8 mouse cellular contexts compared by ENCODE assay signal in genomic region chr12:116047440-116048377, GRCm38 (mm10). TPM values are rescaled to one million over a fixed set of nuclear protein-coding genes. Genes with fewer than 3 reads are reported as not detected.
DNase-seq lines count a peak whose midpoint lies in the region; ATAC-seq and TF ChIP-seq lines count a peak whose summit lies in the region.

Zfp386 (plus strand) TSS chr12:116047724.

- peaks cover 8 to 11% of the 10 kb centered on the region in 2 experiments; a peak in 3 of 4 replicates for H3K4me1 ChIP-seq in MEL (ENCODE audit: control insufficient read depth in 1 of 2, insufficient read depth in 2 of 2, low read length in 2 of 2)
- peaks cover 8% of the 10 kb centered on the region for H3K4me1 ChIP-seq in cerebellum, adult 2 months (ENCODE audit: control insufficient read depth, insufficient read depth, low read length)
- H3K4me1 ChIP-seq in forebrain, postnatal 0 days (ENCODE audit: insufficient read depth), result peaks cover 11% of the 10 kb centered on the region
- peaks cover 16% of the 10 kb centered on the region for H3K4me1 ChIP-seq in lung, embryonic 15.5 days

- DNase-seq in MEL (ENCODE audit: low read depth, low spot score), result peak; percentile 100
- peak; percentile 98 for DNase-seq in cerebellum, adult 2 months
- peak; percentile 99 for DNase-seq in forebrain, postnatal 0 days
- peak; percentile 99 for DNase-seq in heart, postnatal 4 days
- DNase-seq in layer of hippocampus, adult 8-10 months (ENCODE audit: low spot score in 2 of 2), result peak; percentile 98 to 99
- peak; percentile 96 for DNase-seq in ovary, adult 18-20 months (ENCODE audit: low spot score)
- DNase-seq in thymus, postnatal 0 days (ENCODE audit: low spot score), result peak; percentile 98

- H3K9me3 ChIP-seq in MEL (replicated peaks; ENCODE audit: insufficient read depth, low read length), result no peaks in the 10 kb centered on the region
- no peaks in the 10 kb centered on the region for H3K9me3 ChIP-seq in forebrain, postnatal 0 days (ENCODE audit: low read length)
- H3K9me3 ChIP-seq in lung, embryonic 15.5 days, result no peaks in the 10 kb centered on the region

- peak within 1 kb of the TSS; percentile 85 for H3K27ac ChIP-seq in MEL (ENCODE audit: control insufficient read depth, low read depth, low read length)
- peak within 1 kb of the TSS; percentile 92 for H3K27ac ChIP-seq in cerebellum, adult 2 months (ENCODE audit: insufficient read depth, low read length)
- H3K27ac ChIP-seq in forebrain, postnatal 0 days (ENCODE audit: low read depth, low read length), result peak within 1 kb of the TSS; percentile 97
- peak within 1 kb of the TSS; percentile 97 for H3K27ac ChIP-seq in lung, embryonic 15.5 days

- H3K79me2 ChIP-seq in MEL (ENCODE audit: control insufficient read depth, insufficient read depth, low read length, poor library complexity), result peaks cover 32% of the 10 kb centered on the region

- ATAC-seq in forebrain, postnatal 0 days, result peak; percentile 99
- ATAC-seq in lung, embryonic 15.5 days (ENCODE audit: borderline replicate concordance, extremely low read depth, low FRiP score, low TSS enrichment), result peak; percentile 100

- under 1% methylated on average over 55 of the region's 55 CpGs for whole genome bisulfite sequencing in cerebellum, adult 2 months
- WGBS in forebrain, postnatal 0 days, result 2% methylated on average over 55 of the region's 55 CpGs
- WGBS in lung, embryonic 15.5 days, result under 1% methylated on average over 54 of the region's 55 CpGs

- peak; percentile 83 to 96 for TF ChIP-seq POLR2A in MEL (IDR thresholded peaks at IDR 0.05; ENCODE audit: control insufficient read depth in 1 of 2, insufficient read depth in 1 of 2, low read depth in 1 of 2, low read length in 2 of 2, poor library complexity in 1 of 2)
- peak; percentile 43; the same call in 1 of the 2 replicates for TF ChIP-seq POLR2A in cerebellum, adult 2 months (IDR thresholded peaks at IDR 0.05; ENCODE audit: borderline replicate concordance, insufficient read depth, low read length)

- H3K4me3 ChIP-seq in MEL (ENCODE audit: control insufficient read depth in 1 of 2, insufficient read depth in 1 of 2, low read depth in 2 of 2, low read length in 2 of 2), result peak within 1 kb of the TSS; percentile 67 to 75
- peak within 1 kb of the TSS; percentile 92 for H3K4me3 ChIP-seq in cerebellum, adult 2 months (replicated peaks; ENCODE audit: insufficient read depth, low read depth, low read length)
- H3K4me3 ChIP-seq in forebrain, postnatal 0 days (ENCODE audit: low read depth, low read length), result peak within 1 kb of the TSS; percentile 82
- H3K4me3 ChIP-seq in lung, embryonic 15.5 days, result peak within 1 kb of the TSS; percentile 72

- no peak for TF ChIP-seq CTCF in MEL (IDR thresholded peaks at IDR 0.05 in 2 of 3, conservative IDR thresholded peaks at IDR 0.05 in 1 of 3; ENCODE audit: control insufficient read depth in 1 of 3, insufficient read depth in 1 of 3, low read depth in 2 of 3, low read length in 3 of 3, poor library complexity in 1 of 3, severe bottlenecking in 1 of 3)
- TF ChIP-seq CTCF in cerebellum, adult 2 months (IDR thresholded peaks at IDR 0.05; ENCODE audit: borderline replicate concordance, insufficient read depth, low read depth, low read length), result no peak
- peak; percentile 41 for TF ChIP-seq CTCF in forebrain, postnatal 0 days (IDR thresholded peaks at IDR 0.05; ENCODE audit: low read depth)

- peak within 1 kb of the TSS; percentile 83 for H3K9ac ChIP-seq in MEL (ENCODE audit: control insufficient read depth, low read depth, low read length, poor library complexity, severe bottlenecking)
- peak within 1 kb of the TSS; percentile 86 for H3K9ac ChIP-seq in forebrain, postnatal 0 days
- H3K9ac ChIP-seq in lung, embryonic 15.5 days, result peak within 1 kb of the TSS; percentile 80

- peak within 1 kb of the TSS; percentile 83 for H3K4me2 ChIP-seq in forebrain, postnatal 0 days (ENCODE audit: low read depth)
- H3K4me2 ChIP-seq in lung, embryonic 15.5 days, result peak within 1 kb of the TSS; percentile 57

- no peak; a peak in 1 of 4 replicates for TF ChIP-seq EP300 in MEL (IDR thresholded peaks at IDR 0.05; ENCODE audit: low read depth in 1 of 2, low read length in 2 of 2)

- peaks cover 2 to 12% of the 10 kb centered on the region in 2 experiments; a peak in 3 of 4 replicates for H3K36me3 ChIP-seq in MEL (ENCODE audit: control insufficient read depth in 1 of 2, insufficient read depth in 2 of 2, low read length in 2 of 2)
- 0 out of 2 replicates have a peak, but pooled peaks cover 5% of the 10 kb centered on the region for H3K36me3 ChIP-seq in forebrain, postnatal 0 days (ENCODE audit: insufficient read depth)
- peaks cover 9% of the 10 kb centered on the region; the same call in 1 of the 2 replicates for H3K36me3 ChIP-seq in lung, embryonic 15.5 days

- no peaks in the 10 kb centered on the region for H3K27me3 ChIP-seq in MEL (ENCODE audit: control insufficient read depth in 1 of 2, insufficient read depth in 2 of 2, low read length in 2 of 2)
- no peaks in the 10 kb centered on the region for H3K27me3 ChIP-seq in cerebellum, adult 2 months (ENCODE audit: control insufficient read depth, insufficient read depth, low read length)
- no peaks in the 10 kb centered on the region for H3K27me3 ChIP-seq in forebrain, postnatal 0 days (ENCODE audit: insufficient read depth, low read length)
- H3K27me3 ChIP-seq in lung, embryonic 15.5 days, result no peaks in the 10 kb centered on the region

- no peak for TF ChIP-seq RAD21 in MEL (IDR thresholded peaks at IDR 0.05; ENCODE audit: low read depth, low read length)

TF ChIP-seq in MEL, 35 proteins besides CTCF, POLR2A, EP300 and RAD21 (continues in another document):
- peak; percentile 91 for TF ChIP-seq MXI1 (IDR thresholded peaks at IDR 0.05; ENCODE audit: low read depth, low read length)
- no peak for TF ChIP-seq TAL1 (IDR thresholded peaks at IDR 0.05; ENCODE audit: low read length)
- TF ChIP-seq MEF2A (IDR thresholded peaks at IDR 0.05; ENCODE audit: extremely low read depth, insufficient replicate concordance, low read depth, low read length, poor library complexity, severe bottlenecking), result no peak
- TF ChIP-seq GABPA (IDR thresholded peaks at IDR 0.05; ENCODE audit: low read depth, low read length), result no peak
- TF ChIP-seq SMC3 (IDR thresholded peaks at IDR 0.05; ENCODE audit: low read depth, low read length), result no peak
- TF ChIP-seq BHLHE40 (IDR thresholded peaks at IDR 0.05; ENCODE audit: borderline replicate concordance, low read depth, low read length), result no peak
- no peak for TF ChIP-seq ZKSCAN1 (IDR thresholded peaks at IDR 0.05; ENCODE audit: low read depth, low read length)
- peak; percentile 37 for TF ChIP-seq TCF12 (IDR thresholded peaks at IDR 0.05; ENCODE audit: low read depth, low read length)
- TF ChIP-seq ELF1 (IDR thresholded peaks at IDR 0.05; ENCODE audit: low read depth, low read length), result peak; percentile 79
- TF ChIP-seq NELFE (IDR thresholded peaks at IDR 0.05; ENCODE audit: low read depth, low read length), result peak; percentile 97
- TF ChIP-seq JUND (IDR thresholded peaks at IDR 0.05; ENCODE audit: low read depth, low read length), result no peak
- TF ChIP-seq CHD1 (IDR thresholded peaks at IDR 0.05; ENCODE audit: low read depth, low read length), result no peak
- TF ChIP-seq UBTF (IDR thresholded peaks at IDR 0.05; ENCODE audit: borderline replicate concordance, insufficient read depth, low read depth, low read length), result peak; percentile 94; the same call in 1 of the 2 replicates
- TF ChIP-seq USF1 (IDR thresholded peaks at IDR 0.05; ENCODE audit: low read depth, low read length), result peak; percentile 54; the same call in 1 of the 2 replicates
- TF ChIP-seq TBP (IDR thresholded peaks at IDR 0.05; ENCODE audit: low read depth, low read length), result peak; percentile 92
- TF ChIP-seq POLR2AphosphoS2 (IDR thresholded peaks at IDR 0.05; ENCODE audit: low read length), result peak; percentile 90; the same call in 1 of the 2 replicates
- no peak for TF ChIP-seq MAFK (IDR thresholded peaks at IDR 0.05; ENCODE audit: borderline replicate concordance, low read depth, low read length)
- TF ChIP-seq MAX (IDR thresholded peaks at IDR 0.05; ENCODE audit: low read length), result peak; percentile 69
- TF ChIP-seq MYC (IDR thresholded peaks at IDR 0.05; ENCODE audit: low read depth, low read length), result peak; percentile 72; the same call in 1 of the 2 replicates
- no peak for TF ChIP-seq ZNF384 (IDR thresholded peaks at IDR 0.05; ENCODE audit: low read depth, low read length)
- TF ChIP-seq SIN3A (IDR thresholded peaks at IDR 0.05; ENCODE audit: low read length), result peak; percentile 92
- peak; percentile 91 for TF ChIP-seq ZMIZ1 (IDR thresholded peaks at IDR 0.05; ENCODE audit: low read depth, low read length)
- peak; percentile 100 for TF ChIP-seq CHD2 (IDR thresholded peaks at IDR 0.05; ENCODE audit: low read length)
- TF ChIP-seq POLR2AphosphoS5 (IDR thresholded peaks at IDR 0.05; ENCODE audit: borderline replicate concordance, low read depth, low read length), result no peak
- TF ChIP-seq USF2 (IDR thresholded peaks at IDR 0.05; ENCODE audit: borderline replicate concordance in 1 of 2, insufficient read depth in 1 of 2, low read depth in 1 of 2, low read length in 2 of 2), result no peak
- TF ChIP-seq E2F4 (IDR thresholded peaks at IDR 0.05; ENCODE audit: borderline replicate concordance, low read depth, low read length), result 0 out of 2 replicates have a peak, but pooled peaks have one; percentile 25
- peak; percentile 67; the same call in 1 of the 2 replicates for TF ChIP-seq KAT2A (conservative IDR thresholded peaks at IDR 0.05; ENCODE audit: low read depth, low read length)
- TF ChIP-seq NRF1 (IDR thresholded peaks at IDR 0.05; ENCODE audit: insufficient read depth, low read depth, low read length, poor library complexity, severe bottlenecking), result peak; percentile 43; the same call in 1 of the 2 replicates
- TF ChIP-seq ZC3H11A (IDR thresholded peaks at IDR 0.05; ENCODE audit: low read depth, low read length), result no peak
- peak; percentile 56 for TF ChIP-seq ETS1 (IDR thresholded peaks at IDR 0.05; ENCODE audit: low read depth, low read length)

RNA-seq across cellular contexts. Expression of gene Zfp386, which starts in this region (rescaled TPM):
- total RNA-seq in MEL (2012; rRNA removed), result 35.6 and 37.1 TPM in 2 replicates
- 10 to 100 TPM in 1 of 2 experiments, not detected in 1; 28.8 TPM for polyA plus RNA-seq in MEL (2012; ENCODE audit: insufficient read depth in 1 of 2, insufficient read length in 2 of 2, low read depth in 1 of 2, low replicate concordance in 2 of 2, missing spikeins in 1 of 2)
- 27.9 and 34.0 TPM in 2 replicates for polyA plus RNA-seq in cerebellum, adult 2 months (2012; rRNA removed)
- total RNA-seq in forebrain, postnatal 0 days (2014; rRNA removed), result 54.5 and 63.1 TPM in 2 replicates
- polyA plus RNA-seq in forebrain, postnatal 0 days (2015; fragmentation: Nextera tagmentation; extraction: Ambion mirVana), result 43.7 and 45.7 TPM in 2 replicates
- total RNA-seq in heart, postnatal 4 days (2021), result 10 to 100 TPM; 26.0 to 30.0 TPM
- 10 to 100 TPM; 30.9 to 35.5 (median 33.8) TPM for total RNA-seq in layer of hippocampus, adult 8-10 months (2022)
- 43.7 and 44.3 TPM in 2 replicates for polyA plus RNA-seq in lung, embryonic 15.5 days (2015; fragmentation: Nextera tagmentation; extraction: Ambion mirVana)
- 46.2 and 48.9 TPM in 2 replicates for polyA plus RNA-seq in thymus, postnatal 0 days (2015; fragmentation: Nextera tagmentation; extraction: Ambion mirVana)

Comparison
In these comparisons a context has a peak if more than half of its experiments do, and no peak if none do; other contexts are left out.
1. Peak in every context shown above with its lines: DNase-seq, ATAC-seq, H3K4me3 ChIP-seq and H3K27ac ChIP-seq.